Mouse (Mus musculus): ENCODE data around the gene Cycs. TPM values are rescaled to one million over a fixed set of nuclear protein-coding genes. Genes with fewer than 3 reads are reported as not detected.

Cycs gene
- total and polyA plus RNA-seq, 3 experiments, result 28.0 to 139 (median 83.0) TPM

DNA sequence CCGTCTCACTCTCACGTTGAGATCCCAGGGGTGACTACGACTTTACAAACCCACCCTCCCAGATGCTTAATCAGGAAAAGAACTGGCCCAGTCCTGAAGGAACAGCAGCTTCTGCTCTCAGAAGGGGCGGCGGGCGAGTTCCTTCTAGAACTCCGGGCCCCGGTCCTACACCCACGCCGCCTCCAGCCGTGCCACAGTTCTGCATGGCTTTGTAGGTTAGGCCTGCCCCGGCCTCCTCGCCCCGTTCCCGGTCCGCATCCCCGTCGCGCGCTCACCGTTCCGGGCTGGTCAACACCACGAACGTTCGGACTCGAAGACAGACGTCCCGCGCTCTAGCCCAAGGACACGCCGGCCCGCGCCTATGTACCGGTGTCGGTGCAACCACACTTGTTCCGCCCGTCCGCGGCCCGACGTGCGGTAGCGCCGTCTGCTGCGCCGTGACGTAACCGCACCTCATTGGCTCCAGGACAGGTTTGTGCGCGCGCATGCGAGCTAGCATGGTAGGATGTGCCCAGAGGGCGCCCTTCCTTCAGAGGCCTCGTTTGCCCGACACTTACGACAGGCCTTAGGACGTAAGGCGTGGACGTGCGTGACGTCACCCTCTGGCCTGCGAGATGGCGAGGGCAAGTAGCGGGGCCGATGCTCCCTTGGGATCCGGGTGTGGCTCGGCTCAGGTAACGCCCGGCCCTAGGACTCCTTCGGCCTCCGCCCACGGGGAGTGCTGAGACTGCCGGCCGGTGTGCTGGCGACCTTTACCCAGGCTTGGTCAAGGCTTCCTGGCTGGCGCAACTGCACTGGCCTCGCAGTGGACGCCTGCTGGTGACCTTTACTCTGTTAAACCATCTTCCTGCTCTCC is at the start of gene Cycs (continued):
- no peak for TF ChIP-seq UBTF (IDR thresholded peaks at IDR 0.05; ENCODE audit: borderline replicate concordance, insufficient read depth, low read depth, low read length)
- TF ChIP-seq CHD2 (IDR thresholded peaks at IDR 0.05; ENCODE audit: low read length), result no peak; the same call in 1 of the 2 replicates
- TF ChIP-seq NRF1 (IDR thresholded peaks at IDR 0.05; ENCODE audit: insufficient read depth, low read depth, low read length, poor library complexity, severe bottlenecking), result peak; percentile 79
- no peak for TF ChIP-seq JUND (IDR thresholded peaks at IDR 0.05; ENCODE audit: low read depth, low read length)

DNA sequence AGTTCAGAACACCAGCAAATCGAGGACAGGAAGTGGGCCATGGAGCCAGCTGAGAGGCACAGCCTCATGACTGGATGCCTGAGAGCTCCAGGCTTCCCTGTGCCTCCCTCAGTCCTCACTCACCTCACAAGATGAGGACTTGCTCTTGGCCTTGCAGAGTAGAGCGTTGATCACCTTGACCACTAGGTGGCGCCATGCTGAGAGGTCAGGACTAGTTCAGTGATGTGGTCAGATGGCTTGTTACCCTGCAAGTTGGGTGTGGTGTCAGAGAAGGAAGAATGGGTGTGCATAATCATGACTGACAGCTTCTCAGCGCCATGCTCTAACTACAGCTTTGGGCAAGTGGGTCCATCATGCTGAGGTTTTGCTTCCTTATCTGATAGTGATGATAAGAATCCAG is 35.3 kb upstream of the Cycs start:
- Histone ChIP-seq H3K36me3 (ENCODE audit: control insufficient read depth in 1 of 2, insufficient read depth in 2 of 2, low read length in 2 of 2) (peaks cover 0 to 3% of the 10 kb centered on the region in 2 experiments; a peak in 2 of 4 replicates), H3K27ac (ENCODE audit: control insufficient read depth, low read depth, low read length) (no peak overlapping the region), H3K4me1 (ENCODE audit: control insufficient read depth in 1 of 2, insufficient read depth in 2 of 2, low read length in 2 of 2) (peaks cover 0 to 2% of the 10 kb centered on the region in 2 experiments; a peak in 1 of 4 replicates), H3K27me3 (ENCODE audit: control insufficient read depth in 1 of 2, insufficient read depth in 2 of 2, low read length in 2 of 2) (no peaks in the 10 kb centered on the region), H3K9ac (ENCODE audit: control insufficient read depth, low read depth, low read length, poor library complexity, severe bottlenecking) (no peak overlapping the region), H3K9me3 (replicated peaks; ENCODE audit: insufficient read depth, low read length) (no peaks in the 10 kb centered on the region), H3K79me2 (ENCODE audit: control insufficient read depth, insufficient read depth, low read length, poor library complexity) (no peaks in the 10 kb centered on the region), H3K4me3 (ENCODE audit: control insufficient read depth in 1 of 2, insufficient read depth in 1 of 2, low read depth in 2 of 2, low read length in 2 of 2) (no peak overlapping the region)
- DNase-seq (ENCODE audit: low read depth, low spot score), result peak; percentile 79
- TF ChIP-seq SIN3A (IDR thresholded peaks at IDR 0.05; ENCODE audit: low read length), result no peak
- TF ChIP-seq SMC3 (IDR thresholded peaks at IDR 0.05; ENCODE audit: low read depth, low read length), result peak; percentile 13; the same call in 1 of the 2 replicates
- TF ChIP-seq CTCF (IDR thresholded peaks at IDR 0.05 in 2 of 3, conservative IDR thresholded peaks at IDR 0.05 in 1 of 3; ENCODE audit: control insufficient read depth in 1 of 3, insufficient read depth in 1 of 3, low read depth in 2 of 3, low read length in 3 of 3, poor library complexity in 1 of 3, severe bottlenecking in 1 of 3), result peak; percentile 71 to 86 (median 82)

GRCm38 (mm10) chr6:50598560-50598959 is 32.2 kb upstream of the Cycs start:
- no peaks in the 10 kb centered on the region for H3K79me2 ChIP-seq (ENCODE audit: control insufficient read depth, insufficient read depth, low read length, poor library complexity)
- no peaks in the 10 kb centered on the region for H3K27me3 ChIP-seq (ENCODE audit: control insufficient read depth in 1 of 2, insufficient read depth in 2 of 2, low read length in 2 of 2)
- peaks cover 0 to 7% of the 10 kb centered on the region in 2 experiments; a peak in 2 of 4 replicates for H3K36me3 ChIP-seq (ENCODE audit: control insufficient read depth in 1 of 2, insufficient read depth in 2 of 2, low read length in 2 of 2)
- H3K4me1 ChIP-seq (ENCODE audit: control insufficient read depth in 1 of 2, insufficient read depth in 2 of 2, low read length in 2 of 2), result peaks cover 0 to 2% of the 10 kb centered on the region in 2 experiments; a peak in 1 of 4 replicates
- no peak overlapping the region for H3K27ac ChIP-seq (ENCODE audit: control insufficient read depth, low read depth, low read length)
- no peaks in the 10 kb centered on the region for H3K9me3 ChIP-seq (replicated peaks; ENCODE audit: insufficient read depth, low read length)
- no peak overlapping the region for H3K9ac ChIP-seq (ENCODE audit: control insufficient read depth, low read depth, low read length, poor library complexity, severe bottlenecking)
- H3K4me3 ChIP-seq (ENCODE audit: control insufficient read depth in 1 of 2, insufficient read depth in 1 of 2, low read depth in 2 of 2, low read length in 2 of 2), result no peak overlapping the region
- no peak for TF ChIP-seq TAL1 (IDR thresholded peaks at IDR 0.05; ENCODE audit: low read length)
- no peak for TF ChIP-seq JUND (IDR thresholded peaks at IDR 0.05; ENCODE audit: low read depth, low read length)
- no peak for TF ChIP-seq E2F4 (IDR thresholded peaks at IDR 0.05; ENCODE audit: borderline replicate concordance, low read depth, low read length)
- TF ChIP-seq USF2 (IDR thresholded peaks at IDR 0.05; ENCODE audit: borderline replicate concordance in 1 of 2, insufficient read depth in 1 of 2, low read depth in 1 of 2, low read length in 2 of 2), result no peak
- no peak for TF ChIP-seq ZKSCAN1 (IDR thresholded peaks at IDR 0.05; ENCODE audit: low read depth, low read length)
- no peak for DNase-seq (ENCODE audit: low read depth, low spot score)
